Mouse (Mus musculus): ENCODE results near the gene Slit1.

The Slit1 gene

GRCm38 (mm10) chr19:41686194-41686593 lies 57.3 kb downstream of the Slit1 start:
- no peak for DNase-seq

GRCm38 (mm10) chr19:41685453-41686086 lies 57.9 kb downstream of the Slit1 start:
- peak; percentile 25 for DNase-seq

- DNase-seq, result no peak
These were observed 58.6 kb downstream of the Slit1 start for GRCm38 (mm10) chr19:41684874-41685273.

GRCm38 (mm10) chr19:41683951-41684350 lies 59.5 kb downstream of the Slit1 start:
- no peak for DNase-seq

GRCm38 (mm10) chr19:41680267-41680666 lies 63.2 kb downstream of the Slit1 start:
- DNase-seq, result no peak

- no peak for DNase-seq
These were observed 64.4 kb downstream of the Slit1 start for GRCm38 (mm10) chr19:41679028-41679427.

GRCm38 (mm10) chr19:41677575-41677974 lies 65.9 kb downstream of the Slit1 start:
- no peak for DNase-seq

GRCm38 (mm10) chr19:41675583-41675982 lies 67.9 kb downstream of the Slit1 start:
- DNase-seq, result no peak

- DNase-seq, result no peak
These were observed 69.1 kb downstream of the Slit1 start for GRCm38 (mm10) chr19:41674366-41674765.

- DNase-seq, result no peak
These were observed 70.6 kb downstream of the Slit1 start for GRCm38 (mm10) chr19:41672836-41673235.

GRCm38 (mm10) chr19:41670931-41671330 lies 72.5 kb downstream of the Slit1 start:
- no peak for DNase-seq

- no peak for DNase-seq
These were observed 73.0 kb downstream of the Slit1 start for GRCm38 (mm10) chr19:41670473-41670872.

- no peak for DNase-seq
These were observed 73.6 kb downstream of the Slit1 start for GRCm38 (mm10) chr19:41669747-41670342.

GRCm38 (mm10) chr19:41667591-41667990 lies 75.9 kb downstream of the Slit1 start:
- no peak for DNase-seq

- no peak for DNase-seq
These were observed 77.5 kb downstream of the Slit1 start for GRCm38 (mm10) chr19:41665941-41666340.

GRCm38 (mm10) chr19:41663506-41664242 lies 79.8 kb downstream of the Slit1 start:
- no peak for DNase-seq

- peak; percentile 53 for DNase-seq
These were observed 82.0 kb downstream of the Slit1 start for GRCm38 (mm10) chr19:41661466-41661865.

- DNase-seq, result no peak
These were observed 82.5 kb downstream of the Slit1 start for GRCm38 (mm10) chr19:41660999-41661374.

- peak; percentile 88 for DNase-seq
These were observed 83.0 kb downstream of the Slit1 start for GRCm38 (mm10) chr19:41660294-41660998.

GRCm38 (mm10) chr19:41657446-41657845 lies 86.0 kb downstream of the Slit1 start:
- no peak for DNase-seq

- peak; percentile 52 for DNase-seq
These were observed 86.8 kb downstream of the Slit1 start for GRCm38 (mm10) chr19:41656671-41657070.

GRCm38 (mm10) chr19:41655970-41656369 lies 87.5 kb downstream of the Slit1 start:
- peak; percentile 45 for DNase-seq

GRCm38 (mm10) chr19:41655089-41655783 lies 88.2 kb downstream of the Slit1 start:
- DNase-seq, result no peak
